Mouse (Mus musculus) kidney, adult 11 months (tissue): ENCODE data around the gene Pirt.
A peak's percentile ranks its signal among the peaks of the same experiment; 100 is the strongest.

Source experiments
- DNase-seq: peaks from one replicate; pipeline ENCODE4 v3.0.0; 2022

The Pirt gene

GRCm38 (mm10) chr11:66946922-66947321, 35.1 kb downstream of the Pirt start:
- DNase-seq: no peak

- DNase-seq: peak; percentile 28
Observed at GRCm38 (mm10) chr11:66956303-66956702, 44.5 kb downstream of the Pirt start, which contains the start of gene Tmem238l. Tmem238l (plus strand) TSS chr11:66956638.

- DNase-seq: no peak
Observed at GRCm38 (mm10) chr11:66960797-66961196, 49.0 kb downstream of the Pirt start.

- DNase-seq: no peak
Observed at GRCm38 (mm10) chr11:66961447-66962176, 49.8 kb downstream of the Pirt start.

- no peak for DNase-seq
Observed at GRCm38 (mm10) chr11:66963462-66963861, 51.7 kb downstream of the Pirt start.

- no peak for DNase-seq
Observed at GRCm38 (mm10) chr11:66966500-66967116, 54.8 kb downstream of the Pirt start.

GRCm38 (mm10) chr11:66968575-66968974, 56.8 kb downstream of the Pirt start:
- DNase-seq: no peak

GRCm38 (mm10) chr11:66973507-66973906, 61.7 kb downstream of the Pirt start:
- no peak for DNase-seq

GRCm38 (mm10) chr11:66975606-66976330, 64.0 kb downstream of the Pirt start:
- DNase-seq: no peak
